Mouse (Mus musculus) cerebellum, adult 11-12 months (tissue): ENCODE data around the gene Prkcq.

Source experiments
- DNase-seq: peaks from one replicate; pipeline ENCODE4 v3.0.0; 2022

Prkcq gene

GRCm38 (mm10) chr2:11187166-11187565, 15.3 kb downstream of the Prkcq start:
- DNase-seq = no peak

- no peak for DNase-seq
These were observed 16.4 kb downstream of the Prkcq start for GRCm38 (mm10) chr2:11188279-11188678.

- DNase-seq = no peak
These were observed 17.4 kb downstream of the Prkcq start for GRCm38 (mm10) chr2:11189150-11189767.

GRCm38 (mm10) chr2:11192281-11193098, 20.6 kb downstream of the Prkcq start:
- no peak for DNase-seq

GRCm38 (mm10) chr2:11193099-11193618, 21.3 kb downstream of the Prkcq start:
- DNase-seq = no peak

- DNase-seq = no peak
These were observed 22.9 kb downstream of the Prkcq start for GRCm38 (mm10) chr2:11194732-11195340.

- DNase-seq = no peak
These were observed 24.2 kb downstream of the Prkcq start for GRCm38 (mm10) chr2:11196071-11196470.

- DNase-seq = no peak
These were observed 25.1 kb downstream of the Prkcq start for GRCm38 (mm10) chr2:11196952-11197559.

- DNase-seq = no peak
These were observed 27.7 kb downstream of the Prkcq start for GRCm38 (mm10) chr2:11199624-11200023.

- DNase-seq = no peak
These were observed 30.9 kb downstream of the Prkcq start for GRCm38 (mm10) chr2:11202841-11203240.

GRCm38 (mm10) chr2:11203261-11203660, 31.4 kb downstream of the Prkcq start:
- no peak for DNase-seq

- no peak for DNase-seq
These were observed 32.3 kb downstream of the Prkcq start for GRCm38 (mm10) chr2:11204232-11204631.

GRCm38 (mm10) chr2:11204961-11205360, 33.1 kb downstream of the Prkcq start:
- DNase-seq = no peak

GRCm38 (mm10) chr2:11205720-11206119, 33.8 kb downstream of the Prkcq start:
- DNase-seq = no peak

GRCm38 (mm10) chr2:11208263-11208662, 36.4 kb downstream of the Prkcq start:
- DNase-seq = no peak

GRCm38 (mm10) chr2:11209335-11209734, 37.4 kb downstream of the Prkcq start:
- DNase-seq = no peak

- DNase-seq = no peak
These were observed 38.5 kb downstream of the Prkcq start for GRCm38 (mm10) chr2:11210241-11210916.

- DNase-seq = no peak
These were observed 40.2 kb downstream of the Prkcq start for GRCm38 (mm10) chr2:11211961-11212562.

GRCm38 (mm10) chr2:11216421-11216820, 44.5 kb downstream of the Prkcq start:
- no peak for DNase-seq

GRCm38 (mm10) chr2:11216847-11217246, 44.9 kb downstream of the Prkcq start:
- DNase-seq = no peak

GRCm38 (mm10) chr2:11218122-11218521, 46.2 kb downstream of the Prkcq start:
- DNase-seq = no peak

- DNase-seq = no peak
These were observed 47.4 kb downstream of the Prkcq start for GRCm38 (mm10) chr2:11219262-11219661.
